Mouse (Mus musculus) layer of hippocampus, adult 2 months (tissue): ENCODE data around the gene Iqsec1. TPM values are rescaled to one million over a fixed set of nuclear protein-coding genes. Genes with fewer than 3 reads are reported as not detected.
A peak's percentile ranks its signal among the peaks of the same experiment; 100 is the strongest.

Experiments used
- DNase-seq, 2 experiments: peaks; one replicate each; pipeline ENCODE4 v3.0.0; 2022; ENCODE audit warnings: low spot score in 2 of 2
- H3K27ac ChIP-seq: fragments of 200-600 bp; 2 replicates; pipeline ENCODE4 v1.8.1; 2022
- H3K4me3 ChIP-seq: fragments of 200-600 bp; 2 replicates; pipeline ENCODE4 v1.8.1; 2022; ENCODE audit warnings: mild to moderate bottlenecking
- CTCF ChIP-seq: fragments of 200-600 bp; conservative IDR thresholded peaks from 2 replicates; pipeline ENCODE4 v1.8.1; 2022; ENCODE audit warnings: antibody characterized with exemption, mild to moderate bottlenecking, moderate library complexity
- total RNA-seq, 2 experiments: library from RNA; stranded (reverse); gene quantifications; 2 replicates each; pipeline ENCODE4 v1.2.3; 2021

Gene Iqsec1
- total RNA-seq, 2 experiments from 2014 or later = 250 to 270 TPM

GRCm38 (mm10) chr6:90941257-90941656, 47.2 kb downstream of the Iqsec1 start:
- no peak for TF ChIP-seq CTCF
- no peak overlapping the region for H3K4me3 ChIP-seq
- DNase-seq = no peak
- no peak overlapping the region for H3K27ac ChIP-seq

GRCm38 (mm10) chr6:90933656-90934055, 54.8 kb downstream of the Iqsec1 start:
- no peak overlapping the region for H3K4me3 ChIP-seq
- no peak overlapping the region for H3K27ac ChIP-seq
- TF ChIP-seq CTCF = no peak
- no peak for DNase-seq

- H3K27ac ChIP-seq = no peak overlapping the region
- no peak overlapping the region for H3K4me3 ChIP-seq
- TF ChIP-seq CTCF = no peak
- no peak for DNase-seq
Measured at GRCm38 (mm10) chr6:90928806-90929205, 59.7 kb downstream of the Iqsec1 start.

GRCm38 (mm10) chr6:90925472-90925871, 63.0 kb downstream of the Iqsec1 start:
- no peak overlapping the region for H3K4me3 ChIP-seq
- no peak for TF ChIP-seq CTCF
- no peak overlapping the region for H3K27ac ChIP-seq
- no peak for DNase-seq

GRCm38 (mm10) chr6:90924796-90925195, 63.7 kb downstream of the Iqsec1 start:
- no peak for TF ChIP-seq CTCF
- Histone ChIP-seq H3K4me3 (no peak overlapping the region), H3K27ac (no peak overlapping the region)
- DNase-seq = no peak

- no peak overlapping the region for H3K27ac ChIP-seq
- no peak for TF ChIP-seq CTCF
Measured at GRCm38 (mm10) chr6:90924379-90924778, 64.1 kb downstream of the Iqsec1 start.

GRCm38 (mm10) chr6:90921259-90921946, 67.1 kb downstream of the Iqsec1 start:
- Histone ChIP-seq H3K4me3 (no peak overlapping the region), H3K27ac (no peak overlapping the region)
- TF ChIP-seq CTCF = no peak
- no peak for DNase-seq

More at GRCm38 (mm10) chr6:90924379-90924778, 64.1 kb downstream of the Iqsec1 start:
- DNase-seq = no peak
- H3K4me3 ChIP-seq = no peak overlapping the region

GRCm38 (mm10) chr6:90920510-90921220, 67.8 kb downstream of the Iqsec1 start:
- H3K27ac ChIP-seq = no peak overlapping the region
- peak in 1 of 2 experiments; percentile 44 for DNase-seq
- 0 out of 2 replicates have a peak, but pooled peaks have one; percentile 6 for TF ChIP-seq CTCF
- H3K4me3 ChIP-seq = no peak overlapping the region

GRCm38 (mm10) chr6:90919636-90920420, 68.7 kb downstream of the Iqsec1 start:
- H3K4me3 ChIP-seq = no peak overlapping the region
- H3K27ac ChIP-seq = peak overlapping the region; percentile 39; the same call in 1 of the 2 replicates
- no peak for DNase-seq

GRCm38 (mm10) chr6:90915585-90915984, 72.9 kb downstream of the Iqsec1 start:
- TF ChIP-seq CTCF = no peak
- no peak for DNase-seq
- Histone ChIP-seq H3K27ac (no peak overlapping the region), H3K4me3 (no peak overlapping the region)

More at GRCm38 (mm10) chr6:90919636-90920420, 68.7 kb downstream of the Iqsec1 start:
- no peak for TF ChIP-seq CTCF

GRCm38 (mm10) chr6:90913771-90914170, 74.7 kb downstream of the Iqsec1 start:
- H3K4me3 ChIP-seq = no peak overlapping the region
- DNase-seq = no peak
- H3K27ac ChIP-seq = no peak overlapping the region
- no peak for TF ChIP-seq CTCF

GRCm38 (mm10) chr6:90912768-90913167, 75.7 kb downstream of the Iqsec1 start:
- Histone ChIP-seq H3K27ac (no peak overlapping the region), H3K4me3 (no peak overlapping the region)
- TF ChIP-seq CTCF = no peak
- no peak for DNase-seq

GRCm38 (mm10) chr6:90904143-90904542, 84.3 kb downstream of the Iqsec1 start:
- no peak for DNase-seq
- TF ChIP-seq CTCF = no peak
- Histone ChIP-seq H3K4me3 (no peak overlapping the region), H3K27ac (no peak overlapping the region)
